Mouse (Mus musculus) G1E (cell line): ENCODE results near the gene Gm44502. TPM values are rescaled to one million over a fixed set of nuclear protein-coding genes. Genes with fewer than 3 reads are reported as not detected.

Experiments
- ATAC-seq: 2 replicates; pipeline ENCODE4 v1.8.0; 2016; ENCODE audit warnings: mild to moderate bottlenecking; ENCODE audit not compliant: insufficient number of reproducible peaks, poor library complexity, low FRiP score, severe bottlenecking; ENCODE audit errors: extremely low read depth
- DNase-seq: peaks from one replicate; pipeline ENCODE4 v3.0.0; 2012; ENCODE audit warnings: low spot score
- H3K27me3 ChIP-seq: 2 replicates; pipeline ENCODE4 v1.6.1; 2012; ENCODE audit warnings: mild to moderate bottlenecking, low read length, inconsistent platforms; ENCODE audit not compliant: insufficient read depth
- H3K36me3 ChIP-seq: replicated peaks from 2 replicates; pipeline ENCODE3; 2012; ENCODE audit warnings: mild to moderate bottlenecking, inconsistent platforms
- H3K4me1 ChIP-seq: 2 replicates; pipeline ENCODE4 v1.6.1; 2012; ENCODE audit warnings: low read depth, low read length, inconsistent platforms, mixed read lengths; ENCODE audit not compliant: insufficient read depth
- H3K4me3 ChIP-seq: 2 replicates; pipeline ENCODE4 v1.5.1; 2012; ENCODE audit warnings: low read depth, mild to moderate bottlenecking, inconsistent platforms, low read length, moderate library complexity, mixed read lengths
- H3K9me3 ChIP-seq: replicated peaks from 2 replicates; pipeline ENCODE4 v1.6.1; 2012; ENCODE audit warnings: inconsistent platforms
- CTCF ChIP-seq: IDR thresholded peaks from 2 replicates; pipeline ENCODE4 v1.5.1; 2012; ENCODE audit warnings: low read depth, low read length, inconsistent platforms, mixed read lengths
- GATA1 ChIP-seq: IDR thresholded peaks from 2 replicates; pipeline ENCODE4 v1.6.1; 2012; ENCODE audit warnings: borderline replicate concordance, low read length, inconsistent platforms, mixed read lengths
- GATA2 ChIP-seq: IDR thresholded peaks from 2 replicates; pipeline ENCODE4 v1.6.1; 2012; ENCODE audit warnings: low read depth, low read length, inconsistent platforms, borderline replicate concordance
- POLR2AphosphoS5 ChIP-seq: IDR thresholded peaks from 2 replicates; pipeline ENCODE4 v1.6.1; 2012; ENCODE audit warnings: low read depth, low read length, inconsistent platforms; ENCODE audit not compliant: insufficient replicate concordance
- TAL1 ChIP-seq: conservative IDR thresholded peaks from 2 replicates; pipeline ENCODE4 v1.6.1; 2012; ENCODE audit warnings: low read depth, low read length, inconsistent platforms, mixed read lengths
- polyA plus RNA-seq: library from polyadenylated mRNA; stranded (reverse); fragments of >175 nt; gene quantifications from 2 replicates; pipeline ENCODE4 v1.2.3, GENCODE M21; 2012
- total RNA-seq, 2 experiments: library from RNA; stranded (forward) in 1 of 2; stranded (reverse) in 1 of 2; fragments of 200-1000 nt in 1 of 2; fragments of >200 nt in 1 of 2; fragmentation: Nextera tagmentation in 1 of 2; gene quantifications; 2 replicates each; pipeline ENCODE4 v1.2.3; 2014 to 2017

Gene Gm44502
- total and polyA plus RNA-seq, 3 experiments: 0.71 to 0.93 TPM; not detected in 1

- no peak for ATAC-seq
- no peaks in the 10 kb centered on the region for H3K4me1 ChIP-seq
- H3K9me3 ChIP-seq: peaks cover 9% of the 10 kb centered on the region
- H3K4me3 ChIP-seq: no peak overlapping the region
- DNase-seq: no peak
- H3K27me3 ChIP-seq: peaks cover 10% of the 10 kb centered on the region; the same call in 1 of the 2 replicates
- H3K36me3 ChIP-seq: no peaks in the 10 kb centered on the region
- TF ChIP-seq CTCF (no peak), TAL1 (no peak), GATA2 (no peak), POLR2AphosphoS5 (no peak), GATA1 (no peak)
Observed at GRCm38 (mm10) chr15:89455642-89456041, 26.1 kb upstream of the Gm44502 start.

GRCm38 (mm10) chr15:89454857-89455256 lies 25.4 kb upstream of the Gm44502 start:
- DNase-seq: no peak

GRCm38 (mm10) chr15:89453865-89454478 lies 24.5 kb upstream of the Gm44502 start, which contains the start of gene Mapk8ip2:
Gene Mapk8ip2, plus strand, starts transcription at chr15:89453913.
- TF ChIP-seq TAL1: no peak
- TF ChIP-seq GATA2: no peak
- no peak for TF ChIP-seq CTCF
- TF ChIP-seq POLR2AphosphoS5: no peak
- TF ChIP-seq GATA1: no peak
- ATAC-seq: no peak

More at GRCm38 (mm10) chr15:89454857-89455256, 25.4 kb upstream of the Gm44502 start:
- no peak for ATAC-seq
- H3K36me3 ChIP-seq: no peaks in the 10 kb centered on the region
- H3K27me3 ChIP-seq: peaks cover 10% of the 10 kb centered on the region; the same call in 1 of the 2 replicates
- no peaks in the 10 kb centered on the region for H3K4me1 ChIP-seq
- peaks cover 9% of the 10 kb centered on the region for H3K9me3 ChIP-seq
- H3K4me3 ChIP-seq: no peak overlapping the region
- no peak for TF ChIP-seq TAL1
- TF ChIP-seq GATA2: no peak
- no peak for TF ChIP-seq CTCF

GRCm38 (mm10) chr15:89452906-89453864 lies 23.7 kb upstream of the Gm44502 start:
- H3K9me3 ChIP-seq: peaks cover 9% of the 10 kb centered on the region
- no peaks in the 10 kb centered on the region for H3K4me1 ChIP-seq
- DNase-seq: no peak
- H3K27me3 ChIP-seq: peaks cover 6% of the 10 kb centered on the region; the same call in 1 of the 2 replicates
- no peaks in the 10 kb centered on the region for H3K36me3 ChIP-seq
- no peak for TF ChIP-seq GATA1
- TF ChIP-seq TAL1: no peak
- no peak for TF ChIP-seq CTCF
- no peak overlapping the region for H3K4me3 ChIP-seq
- no peak for ATAC-seq

More at GRCm38 (mm10) chr15:89453865-89454478, 24.5 kb upstream of the Gm44502 start, which contains the start of gene Mapk8ip2:
- no peak for DNase-seq
- Histone ChIP-seq H3K36me3 (no peaks in the 10 kb centered on the region), H3K27me3 (peaks cover 9% of the 10 kb centered on the region; the same call in 1 of the 2 replicates), H3K4me3 (no peak within 1 kb of the TSS; the same call in 1 of the 2 replicates), H3K9me3 (peaks cover 9% of the 10 kb centered on the region), H3K4me1 (no peaks in the 10 kb centered on the region)

GRCm38 (mm10) chr15:89442486-89443070 lies 13.1 kb upstream of the Gm44502 start:
- no peak for TF ChIP-seq POLR2AphosphoS5
- TF ChIP-seq CTCF: no peak
- TF ChIP-seq GATA1: no peak
- no peak for TF ChIP-seq GATA2
- no peak for TF ChIP-seq TAL1
- H3K4me3 ChIP-seq: no peak overlapping the region
- H3K4me1 ChIP-seq: 0 out of 2 replicates have a peak, but pooled peaks cover 1% of the 10 kb centered on the region
- no peaks in the 10 kb centered on the region for H3K9me3 ChIP-seq
- DNase-seq: no peak
- H3K36me3 ChIP-seq: no peaks in the 10 kb centered on the region
- peaks cover 2% of the 10 kb centered on the region; the same call in 1 of the 2 replicates for H3K27me3 ChIP-seq
- ATAC-seq: no peak

GRCm38 (mm10) chr15:89435878-89436277 lies 6.4 kb upstream of the Gm44502 start:
- peaks cover 12% of the 10 kb centered on the region for H3K4me1 ChIP-seq
- no peak overlapping the region for H3K4me3 ChIP-seq
- H3K9me3 ChIP-seq: no peaks in the 10 kb centered on the region
- ATAC-seq (no peak), DNase-seq (no peak)
- TF ChIP-seq POLR2AphosphoS5: no peak
- TF ChIP-seq GATA2: no peak
- H3K36me3 ChIP-seq: peaks cover 14% of the 10 kb centered on the region
- no peaks in the 10 kb centered on the region for H3K27me3 ChIP-seq
